Mouse (Mus musculus) erythroblast, embryonic 14.5 days (primary cell): ENCODE data around the gene Patj.

Experiments
- GATA1 ChIP-seq: IDR thresholded peaks from 2 replicates; pipeline ENCODE4 v1.6.1; 2012; ENCODE audit warnings: low read length, inconsistent platforms, mixed read lengths
- TAL1 ChIP-seq: IDR thresholded peaks from 3 replicates; pipeline ENCODE4 v1.6.1; 2012; ENCODE audit warnings: low read length, inconsistent platforms, mixed read lengths

DNA sequence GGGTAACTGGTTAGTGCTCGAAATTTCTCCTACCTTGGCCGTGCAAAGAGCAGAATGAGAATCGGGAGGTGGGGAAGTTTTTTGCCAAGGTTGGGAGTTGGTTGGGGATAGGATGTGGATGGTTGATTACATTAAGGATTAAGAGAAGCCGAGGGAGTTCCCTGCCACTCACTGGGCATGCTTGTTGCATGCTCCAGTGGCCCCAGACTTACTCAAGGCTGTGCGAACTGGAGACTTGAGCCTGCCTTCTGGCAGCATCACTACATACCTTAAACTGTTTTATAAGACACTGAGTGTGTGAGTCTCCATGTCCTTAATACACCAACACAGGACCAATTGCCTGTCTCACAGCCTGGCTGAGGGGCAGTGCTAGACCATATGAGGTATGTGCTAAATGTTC is 188.4 kb downstream of the Patj start:
- no peak for TF ChIP-seq GATA1
- no peak for TF ChIP-seq TAL1
